Mouse (Mus musculus) left cerebral cortex, postnatal 14 days (tissue): ENCODE results near the gene Ift140. TPM values are rescaled to one million over a fixed set of nuclear protein-coding genes. Genes with fewer than 3 reads are reported as not detected.

Experiments
- DNase-seq, 2 experiments: peaks; one replicate each; pipeline ENCODE4 v3.0.0; 2021 to 2022; ENCODE audit warnings: low spot score in 2 of 2, mixed read lengths in 1 of 2
- intact Hi-C: fragments of 180-260 bp; cut with DNase I; formaldehyde crosslinking; loops from one replicate; pipeline ENCODE4 v1.15.1; 2025
- total RNA-seq, 2 experiments: library from RNA; stranded (reverse); gene quantifications; 2 replicates each; pipeline ENCODE4 v1.2.3; 2021

The Ift140 gene
- total RNA-seq, 2 experiments from 2014 or later = 19.8 to 22.9 TPM

GRCm38 (mm10) chr17:25067442-25067851 is 51.6 kb downstream of the Ift140 start:
- DNase-seq = no peak
- intact Hi-C loops = no loop called here

- intact Hi-C loops = no loop called here
- DNase-seq = no peak
These were observed 52.8 kb downstream of the Ift140 start for GRCm38 (mm10) chr17:25068690-25069089.

DNA sequence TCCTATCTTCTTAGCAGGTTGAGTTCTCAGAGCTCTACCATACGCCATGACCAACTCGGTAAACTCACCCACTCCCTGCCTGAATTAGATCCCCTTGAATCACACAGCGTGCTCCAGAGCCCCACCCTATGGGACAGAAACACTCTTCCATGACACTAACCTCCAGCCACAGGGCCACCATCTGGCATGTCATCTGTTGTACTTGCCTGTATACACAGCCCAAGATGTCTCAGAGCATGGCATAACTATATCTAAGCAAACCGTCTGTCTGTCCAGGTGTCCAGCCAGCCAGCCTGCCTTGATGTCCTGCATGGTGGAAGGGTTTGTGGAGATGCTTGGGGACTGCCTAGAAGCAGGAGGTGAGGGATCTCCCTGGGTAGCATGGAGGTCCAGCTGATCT is 61.0 kb downstream of the Ift140 start:
- no peak for DNase-seq
- intact Hi-C loops = no loop called here

DNA sequence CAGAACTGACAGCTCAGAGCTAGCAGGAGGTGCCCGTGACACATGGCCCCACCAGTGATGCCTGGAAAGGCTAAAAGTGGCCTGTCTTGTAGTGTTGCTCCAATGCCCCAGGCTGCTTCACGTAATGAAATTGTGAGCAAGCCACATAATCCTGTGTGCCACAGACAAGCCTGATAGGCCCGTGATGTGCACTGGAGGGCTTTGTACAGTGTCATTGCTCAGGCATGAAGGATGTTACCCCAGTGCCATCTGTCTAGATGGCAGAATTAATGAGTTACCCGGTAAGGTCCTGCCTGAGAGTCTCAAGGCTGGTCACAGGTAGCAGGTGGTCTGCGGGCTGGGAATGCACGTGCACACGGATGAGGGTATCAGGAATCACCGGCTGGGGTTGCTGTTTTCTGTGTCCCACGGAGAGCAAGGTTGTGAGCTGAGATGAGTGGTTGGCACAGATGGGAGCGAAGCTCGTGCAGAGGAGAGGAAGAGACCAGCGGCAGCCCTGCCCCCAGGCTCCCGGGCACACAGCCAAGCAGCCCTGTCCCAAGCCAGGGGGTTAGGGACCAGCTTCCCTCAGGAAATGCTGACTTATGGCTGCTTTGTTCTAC is 62.0 kb downstream of the Ift140 start:
- intact Hi-C loops = no loop called here
- peak; percentile 54 to 66 for DNase-seq

GRCm38 (mm10) chr17:25080210-25080609 is 64.3 kb downstream of the Ift140 start:
- DNase-seq = no peak
- intact Hi-C loops = no loop called here

- no peak for DNase-seq
- intact Hi-C loops = no loop called here
These were observed 65.1 kb downstream of the Ift140 start for GRCm38 (mm10) chr17:25080960-25081381.

DNA sequence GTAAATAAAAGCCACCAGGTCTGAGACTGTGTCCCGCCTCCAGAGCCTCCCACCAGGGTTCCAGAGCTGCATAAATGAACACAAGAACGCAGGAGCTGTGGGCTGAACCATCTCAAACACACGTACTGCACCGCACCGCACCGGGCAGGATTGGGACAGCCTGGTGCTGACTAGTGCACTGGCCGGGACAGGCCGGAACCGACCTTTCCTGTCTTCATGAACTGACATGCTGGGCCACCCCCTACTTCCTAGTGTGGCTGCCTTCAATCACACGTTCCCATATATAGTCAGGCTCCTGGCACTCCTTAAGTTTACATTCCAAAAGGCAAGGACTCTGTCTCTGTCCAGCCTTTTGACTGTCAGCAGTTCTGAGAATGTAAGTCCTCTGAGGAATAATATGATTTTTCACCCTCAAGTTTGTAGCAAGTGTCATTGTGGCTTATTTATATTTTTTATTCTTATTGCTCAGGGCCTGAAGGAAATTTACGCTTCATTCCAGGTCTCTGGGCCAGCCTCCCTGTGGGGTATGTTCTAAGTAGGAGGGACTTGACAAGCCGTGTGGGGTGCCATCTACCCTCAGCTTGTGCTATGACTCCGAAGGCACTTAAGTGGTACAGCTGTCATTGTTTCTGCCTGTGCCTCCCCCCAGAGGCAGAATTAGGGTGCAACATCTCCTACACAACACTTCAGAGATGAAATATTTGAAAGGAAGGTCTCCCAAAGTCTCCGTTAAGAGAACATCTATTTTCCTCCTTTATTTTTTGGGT is 66.4 kb downstream of the Ift140 start:
- intact Hi-C loops = no loop called here
- peak; percentile 33 to 67 for DNase-seq

DNA sequence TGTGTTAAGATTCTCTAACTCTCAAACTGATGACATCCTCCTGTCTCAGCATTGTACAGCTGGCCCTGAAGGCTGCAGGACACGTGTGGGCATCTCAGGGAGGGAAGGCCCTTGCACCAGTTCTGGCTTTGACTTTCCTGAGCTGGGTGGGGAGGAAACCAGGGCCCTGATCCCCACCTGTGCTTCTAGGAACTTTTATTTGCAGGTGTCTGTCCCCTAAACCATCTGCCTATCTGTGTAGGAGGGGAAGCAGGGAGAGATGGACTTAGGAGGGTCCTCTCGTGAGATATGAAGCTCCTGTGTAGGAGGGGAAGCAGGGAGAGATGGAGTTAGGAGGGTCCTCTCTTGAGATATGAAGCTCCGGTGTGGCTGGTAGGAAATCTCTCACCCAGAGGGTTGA is 67.0 kb downstream of the Ift140 start:
- intact Hi-C loops = no loop called here
- no peak for DNase-seq

DNA sequence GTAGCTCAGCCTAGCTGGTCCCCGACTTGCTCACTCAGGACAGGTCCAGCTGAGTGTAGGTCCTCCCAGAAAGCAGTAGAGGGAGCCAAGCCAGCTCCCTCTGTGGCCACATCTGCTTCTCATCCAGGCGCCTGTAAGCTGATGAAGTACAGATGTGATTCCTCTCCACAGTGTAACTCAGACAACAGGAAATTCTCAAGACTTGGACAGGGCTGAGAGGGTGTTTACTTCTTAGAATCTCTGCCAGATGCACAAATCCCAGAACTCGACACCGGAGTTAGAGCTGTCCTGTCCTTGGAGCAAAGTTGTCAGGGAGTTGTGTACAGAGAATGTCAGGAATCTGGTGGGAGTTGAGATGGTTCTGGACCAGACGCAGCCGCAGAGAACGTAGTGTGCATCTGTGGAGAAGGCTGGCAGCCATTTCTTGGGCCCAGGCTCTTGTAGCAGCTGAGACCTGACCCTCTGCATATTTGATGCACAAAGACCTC is 67.6 kb downstream of the Ift140 start, which contains the start of gene Tmem204:
Gene Tmem204 (minus strand): TSS at position 148 of the 488 bp plus-strand sequence.
- intact Hi-C loops = no loop called here
- peak; percentile 18 to 34 for DNase-seq

GRCm38 (mm10) chr17:25084835-25085385 is 69.0 kb downstream of the Ift140 start:
- no peak for DNase-seq
- intact Hi-C loops = no loop called here

DNA sequence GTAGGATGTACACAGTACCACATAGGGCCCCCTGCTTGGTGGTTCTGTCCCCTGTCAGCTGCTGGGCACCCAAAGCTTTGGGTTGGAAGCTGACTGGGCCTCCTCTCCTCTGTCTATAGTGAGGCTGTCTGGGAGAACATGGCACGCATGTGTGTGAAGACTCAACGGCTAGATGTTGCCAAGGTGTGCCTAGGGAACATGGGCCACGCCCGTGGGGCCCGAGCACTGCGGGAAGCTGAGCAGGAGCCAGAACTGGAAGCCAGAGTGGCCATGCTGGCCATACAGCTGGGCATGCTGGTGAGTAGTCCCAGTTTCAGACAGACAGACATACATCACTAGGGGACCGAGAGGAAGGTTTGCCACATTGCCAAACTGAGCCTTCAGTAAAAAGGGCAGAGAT is 70.8 kb downstream of the Ift140 start:
- DNase-seq = no peak
- intact Hi-C loops = no loop called here

- intact Hi-C loops = no loop called here
- no peak for DNase-seq
These were observed 73.3 kb downstream of the Ift140 start for GRCm38 (mm10) chr17:25089158-25089557.

GRCm38 (mm10) chr17:25090450-25090849 is 74.6 kb downstream of the Ift140 start:
- no peak for DNase-seq
- intact Hi-C loops = no loop called here

- intact Hi-C loops = no loop called here
- no peak for DNase-seq
These were observed 80.3 kb downstream of the Ift140 start for GRCm38 (mm10) chr17:25096221-25096620.

DNA sequence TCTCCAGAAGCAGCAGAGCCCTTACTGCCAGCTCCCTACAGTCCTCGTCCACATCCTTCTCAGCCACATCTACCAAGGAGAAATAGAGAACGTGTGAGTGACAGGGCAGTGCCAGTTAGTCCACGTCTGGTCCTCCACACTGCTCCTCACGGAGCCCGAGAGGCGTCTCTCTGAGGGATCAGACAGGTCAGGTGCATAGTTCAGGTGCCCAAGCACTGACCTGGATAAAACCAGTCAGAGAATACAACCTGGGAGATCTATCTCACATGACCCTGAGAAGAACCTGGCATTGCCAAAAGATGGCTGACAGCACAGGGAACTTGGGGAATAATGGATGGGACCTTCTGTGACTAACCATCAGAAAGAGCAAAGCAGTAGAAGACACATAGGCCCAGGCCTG is 84.2 kb downstream of the Ift140 start:
- no peak for DNase-seq
- intact Hi-C loops = no loop called here

- intact Hi-C loops = no loop called here
- no peak for DNase-seq
These were observed 85.5 kb downstream of the Ift140 start for GRCm38 (mm10) chr17:25101338-25101737.

DNA sequence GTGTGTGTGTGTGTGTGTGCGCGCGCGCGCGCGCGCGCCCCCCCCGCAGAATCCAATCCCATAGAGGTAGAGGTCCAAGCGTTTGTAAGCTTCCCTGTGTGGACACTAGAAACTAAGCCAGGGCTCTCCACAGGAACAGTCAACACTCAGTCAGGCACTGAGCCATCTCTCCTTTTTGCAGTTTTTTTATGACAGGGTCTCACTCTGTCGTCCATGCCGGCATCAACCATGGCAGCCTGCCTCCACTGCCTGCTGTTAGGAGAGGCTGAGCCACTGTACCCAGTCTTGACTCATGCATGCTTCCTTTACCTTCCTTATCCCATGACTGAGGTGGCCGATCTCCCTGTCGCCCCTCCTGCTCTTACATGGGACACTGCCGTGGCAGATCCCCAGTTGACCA is 91.9 kb downstream of the Ift140 start:
- DNase-seq = no peak
- intact Hi-C loops = no loop called here

- intact Hi-C loops = no loop called here
- DNase-seq = no peak
These were observed 93.7 kb downstream of the Ift140 start for GRCm38 (mm10) chr17:25109578-25109977.

- no peak for DNase-seq
- intact Hi-C loops = no loop called here
These were observed 94.7 kb downstream of the Ift140 start for GRCm38 (mm10) chr17:25110590-25110989.

DNA sequence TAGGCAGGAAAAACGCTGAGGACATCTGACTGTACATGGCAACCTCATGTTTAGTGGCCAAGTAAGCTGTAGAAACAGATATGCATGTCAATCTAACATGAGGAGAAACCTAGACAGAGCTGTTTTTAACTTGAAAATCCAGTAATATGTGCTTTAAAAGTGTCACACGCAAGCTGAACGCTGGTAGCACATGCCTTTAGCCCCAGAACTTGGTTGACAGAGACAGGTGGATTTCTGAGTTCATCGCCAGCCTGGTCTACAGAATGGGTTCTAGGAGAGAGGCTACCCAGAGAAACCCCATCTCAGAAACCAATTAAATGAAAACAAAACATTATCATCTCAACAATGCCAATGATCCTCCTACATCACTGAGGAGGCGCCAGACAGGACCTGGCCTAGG is 95.3 kb downstream of the Ift140 start:
- DNase-seq = no peak
- intact Hi-C loops = no loop called here
